Mouse (Mus musculus) myocyte (in vitro differentiated cells): ENCODE results near the gene Gpr4. TPM values are rescaled to one million over a fixed set of nuclear protein-coding genes. Genes with fewer than 3 reads are reported as not detected.

Experiments
- H3K27me3 ChIP-seq: one replicate; pipeline ENCODE4 v1.6.1; 2011; ENCODE audit not compliant: control insufficient read depth, insufficient read depth, insufficient read length
- H3K36me3 ChIP-seq: one replicate; pipeline ENCODE4 v1.6.1; 2011; ENCODE audit not compliant: control insufficient read depth, insufficient read depth
- H3K4me2 ChIP-seq: one replicate; pipeline ENCODE4 v1.6.1; 2011; ENCODE audit warnings: low read depth, control low read depth
- H3K4me3 ChIP-seq: one replicate; pipeline ENCODE4 v1.5.1; 2011; ENCODE audit warnings: mild to moderate bottlenecking, control low read depth, moderate library complexity
- H3K79me2 ChIP-seq: one replicate; pipeline ENCODE4 v1.6.1; 2011; ENCODE audit not compliant: control insufficient read depth, insufficient read depth
- H3ac ChIP-seq: one replicate; pipeline ENCODE4 v1.6.1; 2011; ENCODE audit not compliant: control insufficient read depth, insufficient read length
- CEBPB ChIP-seq: IDR thresholded peaks from 2 replicates; pipeline ENCODE4 v1.6.1; 2011; ENCODE audit warnings: mild to moderate bottlenecking, moderate library complexity; ENCODE audit not compliant: poor library complexity, insufficient read depth, severe bottlenecking
- E2F4 ChIP-seq: IDR thresholded peaks from one replicate; pipeline ENCODE4 v1.6.1; 2011; ENCODE audit warnings: mild to moderate bottlenecking, control low read depth, moderate library complexity; ENCODE audit not compliant: insufficient read depth
- MAX ChIP-seq: IDR thresholded peaks from one replicate; pipeline ENCODE4 v1.6.1; 2011; ENCODE audit warnings: low read depth, mild to moderate bottlenecking, control low read depth
- MYOD1 ChIP-seq, 3 experiments: IDR thresholded peaks; one replicate each; pipeline ENCODE4 v1.6.1; 2011; ENCODE audit warnings: control low read depth in 2 of 3, low read depth in 2 of 3, mild to moderate bottlenecking in 2 of 3, moderate library complexity in 1 of 3; ENCODE audit not compliant: insufficient read length in 2 of 3, control insufficient read depth in 1 of 3
- MYOG ChIP-seq, 3 experiments: IDR thresholded peaks; one replicate each; pipeline ENCODE4 v1.6.1; 2011; ENCODE audit warnings: control low read depth in 2 of 3, low read depth in 2 of 3, mild to moderate bottlenecking in 2 of 3; ENCODE audit not compliant: insufficient read length in 2 of 3, control insufficient read depth in 1 of 3, insufficient read depth in 1 of 3
- POLR2A ChIP-seq: IDR thresholded peaks from one replicate; pipeline ENCODE4 v1.6.1; 2011; ENCODE audit warnings: low read depth, mild to moderate bottlenecking, control low read depth, moderate library complexity; ENCODE audit not compliant: insufficient read length
- POLR2AphosphoS2 ChIP-seq: IDR thresholded peaks from one replicate; pipeline ENCODE4 v1.6.1; 2011; ENCODE audit warnings: low read depth, control low read depth; ENCODE audit not compliant: insufficient read length
- REST ChIP-seq: IDR thresholded peaks from one replicate; pipeline ENCODE4 v1.6.1; 2011; ENCODE audit warnings: mild to moderate bottlenecking, control low read depth, moderate library complexity; ENCODE audit not compliant: insufficient read depth, insufficient read length
- SRF ChIP-seq: IDR thresholded peaks from one replicate; pipeline ENCODE4 v1.6.1; 2011; ENCODE audit warnings: low read depth; ENCODE audit not compliant: control insufficient read depth, insufficient read length
- TCF12 ChIP-seq: IDR thresholded peaks from one replicate; pipeline ENCODE4 v1.6.1; 2011; ENCODE audit warnings: mild to moderate bottlenecking, control low read depth; ENCODE audit not compliant: poor library complexity, insufficient read depth, severe bottlenecking
- TCF3 ChIP-seq: IDR thresholded peaks from one replicate; pipeline ENCODE4 v1.6.1; 2011; ENCODE audit warnings: low read depth, control low read depth; ENCODE audit not compliant: insufficient read length
- USF1 ChIP-seq: IDR thresholded peaks from one replicate; pipeline ENCODE4 v1.6.1; 2011; ENCODE audit warnings: low read depth, mild to moderate bottlenecking, control low read depth, moderate library complexity
- polyA plus RNA-seq: library from polyadenylated mRNA; unstranded; fragments of >200 nt; fragmentation: generic; extraction: Trizol; gene quantifications from one replicate; pipeline ENCODE4 v1.2.1, GENCODE M21; 2012; ENCODE audit warnings: missing spikeins

Gpr4 gene
- polyA plus RNA-seq, 1 experiment = 0.10 TPM

DNA sequence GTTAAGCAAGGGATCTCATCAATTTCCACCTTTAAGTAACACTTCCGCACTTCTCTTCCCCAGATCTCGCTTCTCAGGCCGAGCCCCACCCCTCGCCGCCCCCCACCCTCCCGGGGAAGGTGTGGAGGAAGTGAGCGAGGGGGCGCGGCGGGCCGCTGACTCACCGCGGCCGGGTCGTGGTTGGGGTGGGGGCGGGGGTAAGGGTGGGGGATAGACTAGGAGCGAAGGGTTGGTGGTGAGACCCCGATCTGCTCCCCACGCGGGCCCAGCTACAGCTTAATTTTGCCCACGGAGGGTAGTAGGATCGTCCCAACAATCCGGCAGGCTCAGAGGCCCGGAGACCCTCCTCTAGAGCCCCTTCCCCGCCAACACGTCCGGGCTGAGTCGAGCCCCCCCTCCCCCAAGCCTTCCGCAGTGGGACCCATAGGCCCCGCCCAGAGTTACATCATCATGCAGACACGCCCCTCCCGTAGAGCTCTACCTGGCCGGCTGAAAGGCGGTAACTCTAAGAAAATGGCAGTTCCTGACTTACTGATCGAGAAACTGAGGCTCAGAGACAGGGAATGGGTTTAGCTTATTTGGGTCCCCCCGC is 59.9 kb downstream of the Gpr4 start:
- peak overlapping the region; percentile 75 for H3K4me2 ChIP-seq
- peaks cover 39% of the 10 kb centered on the region for H3K79me2 ChIP-seq
- peak overlapping the region; percentile 96 for H3K4me3 ChIP-seq
- peak overlapping the region; percentile 63 for H3ac ChIP-seq
- peaks cover 9% of the 10 kb centered on the region for H3K36me3 ChIP-seq
- no peaks in the 10 kb centered on the region for H3K27me3 ChIP-seq
- TF ChIP-seq E2F4 = no peak
- no peak for TF ChIP-seq MYOG (IDR thresholded peaks at IDR 0.05; ENCODE audit: control insufficient read depth in 1 of 3, insufficient read depth in 1 of 3, insufficient read length in 2 of 3, low read depth in 2 of 3)
- TF ChIP-seq TCF12 = no peak
- peak; percentile 23 for TF ChIP-seq POLR2AphosphoS2
- no peak for TF ChIP-seq REST
- peak; percentile 32 for TF ChIP-seq POLR2A
- no peak for TF ChIP-seq MYOD1 (IDR thresholded peaks at IDR 0.05; ENCODE audit: control insufficient read depth in 1 of 3, insufficient read length in 2 of 3, low read depth in 2 of 3)
- no peak for TF ChIP-seq SRF
- no peak for TF ChIP-seq MAX
- no peak for TF ChIP-seq USF1
- TF ChIP-seq TCF3 = no peak
- TF ChIP-seq CEBPB = no peak

Other genes starting within 250 kb of the Gpr4 start
- gene Nanos2, start 225.1 kb upstream of the Gpr4 start, polyA plus RNA-seq = not detected
- 10.4 TPM for gene Mypop, start 221.3 kb upstream of the Gpr4 start, polyA plus RNA-seq
- gene Irf2bp1, start 208.5 kb upstream of the Gpr4 start, polyA plus RNA-seq = 27.6 TPM
- gene Foxa3, start 189.0 kb upstream of the Gpr4 start, polyA plus RNA-seq = 0.12 TPM
- gene Sympk, start 188.2 kb upstream of the Gpr4 start, polyA plus RNA-seq = 90.3 TPM
- 0.04 TPM for gene Rsph6a, start 157.8 kb upstream of the Gpr4 start, polyA plus RNA-seq
- 83.7 TPM for gene Dmwd, start 136.3 kb upstream of the Gpr4 start, polyA plus RNA-seq
- gene Dmpk, start 128.7 kb upstream of the Gpr4 start, polyA plus RNA-seq = 294 TPM
- 1.6 TPM for gene Six5, start 117.9 kb upstream of the Gpr4 start, polyA plus RNA-seq
- not detected for gene Gm4969, start 94.2 kb upstream of the Gpr4 start, polyA plus RNA-seq
- gene Fbxo46, start 92.7 kb upstream of the Gpr4 start, polyA plus RNA-seq = 6.2 TPM
- gene Qpctl, start 63.2 kb upstream of the Gpr4 start, polyA plus RNA-seq = 7.7 TPM
- gene Snrpd2, start 62.8 kb upstream of the Gpr4 start, polyA plus RNA-seq = 192 TPM
- gene Gipr, start 46.4 kb upstream of the Gpr4 start, polyA plus RNA-seq = 0.48 TPM
- 47.7 TPM for gene Eml2, start 36.1 kb upstream of the Gpr4 start, polyA plus RNA-seq
- 29.8 TPM for gene Opa3, start 15.8 kb downstream of the Gpr4 start, polyA plus RNA-seq
- gene Vasp, start 59.3 kb downstream of the Gpr4 start, polyA plus RNA-seq = 189 TPM
- 0.42 TPM for gene Ppm1n, start 67.5 kb downstream of the Gpr4 start, polyA plus RNA-seq
- 340 TPM for gene Rtn2, start 70.1 kb downstream of the Gpr4 start, polyA plus RNA-seq
- 0.82 TPM for gene Fosb, start 97.5 kb downstream of the Gpr4 start, polyA plus RNA-seq
- 83.1 TPM for gene Ercc1, start 132.2 kb downstream of the Gpr4 start, polyA plus RNA-seq
- 13.7 TPM for gene Cd3eap, start 146.9 kb downstream of the Gpr4 start, polyA plus RNA-seq
- gene Ppp1r13l, start 147.2 kb downstream of the Gpr4 start, polyA plus RNA-seq = 36.0 TPM
- 11.5 TPM for gene Ercc2, start 169.5 kb downstream of the Gpr4 start, polyA plus RNA-seq
- 3.5 TPM for gene Klc3, start 191.6 kb downstream of the Gpr4 start, polyA plus RNA-seq
- 1,561 TPM for gene Ckm, start 192.2 kb downstream of the Gpr4 start, polyA plus RNA-seq
- gene Mark4, start 246.3 kb downstream of the Gpr4 start, polyA plus RNA-seq = 18.2 TPM